Mouse (Mus musculus): Measurements from ENCODE around the gene Hoxd9.

The Hoxd9 gene

DNA sequence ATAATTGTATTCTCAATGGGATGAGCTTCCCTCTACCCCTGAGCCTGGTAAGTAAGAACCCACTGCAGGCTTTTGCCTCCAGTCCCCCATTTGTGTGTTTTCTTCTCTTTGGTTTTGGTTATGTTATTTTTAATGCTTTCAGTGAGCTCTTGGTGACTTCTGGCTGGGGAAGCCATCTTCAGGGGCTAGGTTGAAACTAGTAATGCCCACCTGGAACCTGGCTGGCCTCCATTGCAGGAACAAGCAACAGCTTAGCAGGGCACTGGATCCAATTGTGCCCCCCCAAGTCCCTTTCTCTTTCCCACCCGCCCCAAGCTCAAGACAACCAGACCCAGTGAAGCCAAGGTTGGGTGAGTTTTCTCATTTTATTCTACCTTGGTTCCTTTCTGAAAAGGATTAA is 2.1 kb upstream of the Hoxd9 start:
- in situ Hi-C loops (cut with MboI, MseI), result loop anchor here (5.0 kb wide), 1 partner anchor 447 kb away; no protein-coding TSS in a partner anchor

DNA sequence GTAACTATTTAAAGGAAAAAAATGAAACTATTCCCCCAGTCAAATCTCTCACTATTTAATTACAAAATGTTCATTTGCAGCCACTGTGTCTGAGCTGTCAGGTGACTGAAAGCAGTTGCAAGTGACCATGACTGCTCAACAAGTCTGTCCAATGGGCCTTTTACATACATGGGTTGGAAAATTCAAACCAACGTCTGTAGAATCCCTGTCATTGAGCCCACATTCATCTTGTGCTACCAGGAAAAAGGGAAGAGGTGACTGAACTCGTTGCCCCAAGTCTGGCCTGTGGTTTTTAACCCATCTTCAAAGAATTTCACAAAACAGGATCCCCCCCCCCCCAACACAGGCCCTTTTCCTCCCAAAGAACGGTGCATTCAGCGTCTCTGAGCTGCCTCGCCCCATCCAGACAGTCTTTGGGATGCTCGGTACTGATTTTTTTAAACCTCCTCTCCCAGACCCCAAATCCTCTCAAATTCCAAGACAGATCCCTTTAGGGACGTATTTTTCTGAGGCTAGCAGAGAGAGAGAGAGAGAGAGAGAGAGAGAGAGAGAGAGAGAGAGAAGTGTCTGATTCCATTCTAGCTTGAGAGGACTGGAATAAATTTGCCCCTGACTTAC is 1.6 kb upstream of the Hoxd9 start:
- in situ Hi-C loops (cut with MboI, MseI), result loop anchor here (5.0 kb wide), 1 partner anchor 446 kb away; no protein-coding TSS in a partner anchor

DNA sequence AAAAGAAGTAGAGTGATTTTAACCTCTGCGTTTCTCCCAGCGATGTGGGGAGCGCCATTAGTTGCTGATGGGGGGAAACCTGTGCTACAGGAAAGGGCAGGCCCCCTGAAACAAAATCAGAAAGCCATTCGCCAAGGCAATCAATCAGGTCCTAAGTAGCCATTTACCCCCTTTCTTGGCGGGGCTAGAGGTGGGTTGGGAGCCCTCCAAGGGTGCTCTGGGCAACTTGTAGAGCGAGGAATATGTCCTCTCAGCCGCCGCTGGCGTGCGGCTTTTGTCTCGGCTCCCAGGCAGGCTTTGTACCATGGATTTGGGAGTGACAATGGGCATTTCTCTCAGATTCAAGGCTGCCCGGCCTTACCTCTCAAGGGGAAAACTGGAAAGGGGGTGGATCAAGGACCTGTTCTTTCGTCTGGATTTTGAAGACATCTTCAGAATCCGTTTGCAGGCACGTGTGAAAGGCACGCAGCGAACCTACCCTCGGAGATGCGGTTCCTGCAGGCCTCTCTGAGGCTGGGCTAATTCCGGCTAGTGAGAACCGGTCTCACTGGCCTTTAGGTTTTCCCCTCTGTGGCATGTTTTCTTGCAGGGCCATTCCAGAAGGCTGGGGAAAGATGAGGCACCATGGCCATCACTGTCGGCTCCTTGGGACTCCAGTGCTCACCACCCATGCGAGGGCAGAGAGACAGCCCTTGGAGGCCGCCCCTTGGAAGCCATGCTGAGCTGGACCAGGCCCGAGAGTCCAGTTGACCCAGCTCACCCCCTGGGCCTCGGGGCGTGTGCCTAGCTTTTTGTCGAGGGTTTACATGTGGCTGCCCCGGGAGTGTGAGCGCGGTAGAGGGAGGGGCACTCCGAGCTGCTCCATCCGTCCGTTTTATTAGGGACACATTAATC is 838 bp upstream of the Hoxd9 start:
- in situ Hi-C loops (cut with MboI, MseI), result loop anchor here (5.0 kb wide), 1 partner anchor 446 kb away; no protein-coding TSS in a partner anchor

DNA sequence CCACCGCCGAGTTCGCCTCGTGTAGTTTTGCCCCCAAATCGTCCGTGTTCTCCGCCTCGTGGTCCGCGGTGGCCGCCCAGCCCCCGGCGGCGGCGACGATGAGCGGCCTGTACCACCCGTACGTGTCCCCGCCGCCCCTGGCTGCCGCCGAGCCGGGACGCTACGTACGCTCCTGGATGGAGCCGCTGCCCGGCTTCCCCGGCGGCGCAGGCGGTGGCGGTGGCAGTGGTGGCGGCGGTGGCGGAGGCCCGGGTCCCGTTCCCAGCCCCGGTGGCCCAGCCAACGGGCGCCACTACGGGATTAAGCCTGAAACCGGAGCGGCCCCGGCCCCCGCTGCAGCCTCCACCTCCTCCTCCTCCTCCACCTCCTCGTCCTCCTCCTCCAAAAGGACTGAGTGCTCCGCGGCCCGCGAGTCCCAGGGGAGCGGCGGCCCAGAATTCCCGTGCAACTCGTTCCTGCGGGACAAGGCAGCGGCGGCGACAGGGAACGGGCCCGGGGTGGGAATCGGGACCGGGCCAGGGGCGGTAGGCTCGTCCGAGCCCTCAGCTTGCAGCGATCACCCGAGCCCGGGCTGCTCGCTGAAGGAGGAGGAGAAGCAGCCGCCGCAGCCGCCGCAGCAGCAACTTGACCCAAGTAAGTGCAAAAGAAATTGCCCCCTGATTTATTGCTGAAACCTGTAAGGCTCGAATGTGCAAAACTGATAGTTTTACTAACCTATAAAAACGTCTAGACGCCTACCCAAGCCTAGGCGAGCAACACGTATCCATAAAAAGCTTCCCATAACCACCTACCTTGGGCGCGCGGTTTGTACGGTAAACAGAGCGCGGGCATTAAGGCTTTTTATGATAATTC is 900 bp downstream of the Hoxd9 start:
- in situ Hi-C loops (cut with MboI, MseI), result loop anchor here (5.0 kb wide), 1 partner anchor 444 kb away; no protein-coding TSS in a partner anchor

DNA sequence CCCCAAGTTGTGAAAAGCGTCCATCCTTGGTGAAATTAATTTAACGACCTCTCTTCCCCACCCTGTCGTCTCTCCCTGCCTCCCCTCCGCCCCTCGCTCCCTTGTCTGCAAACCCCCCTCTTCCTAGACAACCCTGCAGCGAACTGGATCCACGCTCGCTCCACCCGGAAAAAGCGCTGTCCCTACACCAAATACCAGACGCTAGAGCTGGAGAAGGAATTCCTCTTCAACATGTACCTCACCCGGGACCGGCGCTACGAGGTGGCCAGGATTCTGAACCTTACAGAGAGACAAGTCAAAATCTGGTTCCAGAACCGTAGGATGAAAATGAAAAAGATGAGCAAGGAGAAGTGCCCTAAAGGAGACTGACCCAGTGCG is 1.5 kb downstream of the Hoxd9 start:
- in situ Hi-C loops (cut with MboI, MseI), result loop anchor here (5.0 kb wide), 1 partner anchor 443 kb away; no protein-coding TSS in a partner anchor

DNA sequence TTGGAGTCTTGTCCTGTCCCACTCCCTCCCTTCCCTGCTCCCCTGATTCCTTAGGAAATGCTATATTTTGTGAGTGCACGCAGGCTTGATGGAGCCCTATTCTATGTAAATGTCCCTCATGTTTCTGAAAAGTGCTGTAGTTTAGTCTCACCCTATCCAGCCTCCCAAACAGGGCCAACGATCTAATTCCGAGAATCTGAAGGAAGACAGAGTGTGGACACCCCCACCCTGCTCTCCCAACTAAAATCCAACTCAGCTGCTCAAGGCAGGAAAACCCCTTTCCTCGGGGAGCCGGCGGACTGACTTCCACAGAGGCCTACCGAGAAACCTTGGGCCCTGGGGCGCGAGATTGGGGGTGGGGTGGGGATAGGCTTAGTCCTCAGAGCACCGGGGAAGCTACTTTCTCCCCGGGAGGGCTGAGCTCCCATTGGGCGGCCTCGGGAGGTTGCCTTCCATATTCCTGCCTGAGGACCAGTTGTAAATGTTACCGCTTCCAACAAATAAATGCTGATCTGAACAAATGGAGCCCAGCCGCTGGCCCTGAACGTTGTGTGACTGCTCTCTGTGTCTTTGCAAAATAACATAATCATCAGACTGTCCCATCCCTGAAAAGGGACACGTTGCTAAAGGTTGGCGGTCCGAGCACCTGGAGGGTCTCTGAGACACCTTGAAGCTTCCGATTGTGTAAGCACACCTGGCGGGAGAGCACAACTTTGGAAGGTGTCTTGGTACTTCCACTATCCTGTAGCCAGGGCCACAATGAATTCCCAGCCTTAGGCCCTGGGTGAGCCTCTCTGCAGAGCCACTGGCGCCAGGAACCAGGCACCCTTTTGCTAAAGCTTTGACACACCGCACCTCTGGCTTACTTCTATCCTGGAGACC is 2.4 kb downstream of the Hoxd9 start:
- in situ Hi-C loops (cut with MboI, MseI), result loop anchor here (5.0 kb wide), 1 partner anchor 442 kb away; no protein-coding TSS in a partner anchor

DNA sequence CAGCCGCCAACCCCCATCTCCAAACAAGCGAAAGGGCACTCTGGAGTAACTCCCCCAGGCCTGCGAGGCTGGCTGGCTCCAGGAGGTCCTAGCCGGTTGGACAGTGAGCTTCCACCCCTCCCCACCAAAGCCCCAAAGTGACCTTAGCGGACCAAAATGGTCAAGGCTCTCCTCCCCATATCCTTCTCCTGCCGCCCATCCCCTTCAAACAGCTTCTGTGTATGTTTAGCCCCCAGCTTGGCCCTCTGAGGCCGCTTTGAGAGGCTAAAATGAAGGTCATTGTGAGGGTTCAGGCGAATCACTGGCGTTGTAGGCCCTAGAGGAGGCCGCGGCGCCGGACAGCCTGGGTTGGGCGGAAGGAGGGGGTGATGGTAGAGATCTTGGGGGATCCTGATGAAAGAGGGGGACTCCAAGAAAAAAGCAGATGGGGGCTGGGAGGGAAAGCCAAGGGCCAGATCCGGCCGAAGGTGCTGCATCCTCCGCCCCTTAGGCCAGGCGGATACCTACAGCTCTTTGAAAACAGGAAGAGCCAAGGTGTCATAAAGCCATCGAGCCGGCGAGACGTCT is 3.1 kb downstream of the Hoxd9 start:
- in situ Hi-C loops (cut with MboI, MseI), result no loop called here

DNA sequence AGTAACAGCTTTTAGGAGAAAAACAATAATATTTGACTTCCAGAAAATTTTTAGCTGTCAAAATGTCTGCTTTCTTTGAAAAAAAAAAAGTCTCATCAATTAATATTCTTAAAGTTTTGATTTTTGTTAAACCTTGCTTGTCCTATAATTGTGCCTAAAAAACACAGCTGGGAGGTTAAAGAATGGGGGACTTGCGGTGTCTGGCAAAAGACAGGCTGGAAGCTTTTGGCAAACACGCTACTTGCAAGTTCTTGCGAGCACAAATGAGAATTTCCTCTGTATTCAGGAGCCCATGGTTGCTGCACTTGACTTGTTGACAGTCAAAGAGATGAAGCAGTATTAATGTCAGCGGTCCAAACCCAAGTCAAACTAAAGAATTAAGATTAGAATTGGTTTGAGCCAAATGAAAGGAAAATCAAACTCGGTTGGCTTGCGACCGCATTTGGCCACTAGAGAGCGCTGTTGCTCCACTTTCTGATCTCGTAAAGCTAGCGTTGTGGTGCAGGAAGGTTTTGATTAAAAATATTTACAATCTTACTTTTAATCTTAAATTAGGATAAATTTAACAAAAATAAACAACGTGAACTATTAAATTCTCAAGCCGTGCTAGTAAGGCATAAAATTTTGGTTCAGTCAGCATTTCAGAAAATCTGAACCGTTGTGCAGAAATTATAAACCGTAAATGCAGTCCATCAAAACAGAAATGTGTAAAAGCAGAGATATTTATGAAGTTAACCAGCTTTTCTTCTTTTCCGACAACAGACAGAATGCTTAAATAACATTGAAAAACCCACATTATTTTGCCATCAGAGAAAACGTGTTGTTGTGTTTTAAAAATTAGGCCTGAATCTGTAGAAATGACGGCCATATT is 4.7 kb downstream of the Hoxd9 start:
- in situ Hi-C loops (cut with MboI, MseI), result no loop called here

DNA sequence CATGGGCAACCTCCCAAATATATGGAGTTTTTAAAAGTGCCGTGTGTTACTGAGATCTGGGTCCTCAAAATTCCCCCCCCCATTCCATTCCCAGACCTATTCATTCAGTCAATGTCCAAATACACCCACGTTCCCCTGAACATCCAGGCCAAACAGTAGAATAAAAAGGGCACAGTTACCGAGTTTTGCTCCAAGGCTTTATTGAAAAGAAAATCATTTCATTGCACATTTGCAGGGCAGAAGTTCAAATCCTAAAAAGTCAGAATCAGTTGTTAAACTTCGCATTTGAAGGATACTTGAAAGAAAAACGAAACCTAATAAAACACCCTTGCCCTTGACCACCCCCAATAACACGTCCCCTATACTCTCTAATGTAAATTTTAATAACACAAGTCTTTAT is 5.3 kb downstream of the Hoxd9 start:
- in situ Hi-C loops (cut with MboI, MseI), result no loop called here

DNA sequence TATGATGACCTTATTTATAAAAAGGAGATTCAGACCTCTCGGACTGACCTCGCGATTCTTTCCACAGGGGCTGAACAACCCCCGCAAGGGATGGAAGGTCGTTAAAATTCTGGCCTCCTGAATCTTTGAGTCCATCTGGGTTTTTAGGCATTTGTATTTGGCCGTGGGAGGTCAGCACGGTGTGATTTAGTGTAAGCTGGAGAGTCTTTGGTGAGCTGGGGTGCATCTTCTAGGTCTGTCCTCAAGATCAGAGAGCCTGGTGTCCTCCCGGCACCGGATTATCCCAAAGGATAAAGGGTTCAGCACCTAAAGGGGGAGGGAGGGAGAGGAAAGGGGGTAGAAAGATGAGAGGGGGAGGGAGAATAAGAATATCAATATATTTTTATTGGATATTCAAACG is 5.8 kb downstream of the Hoxd9 start:
- in situ Hi-C loops (cut with MboI, MseI), result no loop called here

DNA sequence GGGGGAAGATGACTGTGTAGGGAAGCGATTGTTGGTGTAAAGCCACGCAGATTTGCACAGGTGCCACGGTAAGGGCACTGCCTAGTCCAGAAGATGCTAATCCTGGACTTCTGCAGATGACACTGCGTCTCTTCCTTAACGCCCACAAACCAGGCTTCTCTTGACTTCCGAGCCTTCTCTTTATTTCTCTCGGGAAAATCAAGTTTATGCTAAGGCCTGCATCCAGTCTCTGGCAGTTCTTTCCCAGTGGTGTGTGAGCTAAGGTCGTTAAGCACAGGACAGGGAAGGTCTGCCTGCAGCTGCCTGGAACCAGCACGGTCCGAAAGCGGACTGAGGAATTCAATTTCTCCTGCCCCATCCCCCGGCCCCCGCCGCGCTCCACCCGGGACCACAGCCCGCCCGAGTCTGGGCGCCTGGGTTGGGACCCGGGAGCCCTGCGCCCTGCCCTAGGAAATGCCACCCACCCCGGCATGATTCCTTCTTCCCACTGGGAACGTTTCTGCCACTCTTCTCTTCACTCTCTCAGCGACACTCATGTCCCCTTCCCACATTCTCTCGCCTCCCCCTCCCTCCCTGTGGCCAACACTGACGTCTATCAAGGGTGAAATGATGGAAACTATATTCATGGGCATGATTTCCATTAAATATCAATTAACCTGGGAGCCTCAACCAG is 6.3 kb downstream of the Hoxd9 start:
- in situ Hi-C loops (cut with MboI, MseI), result no loop called here

DNA sequence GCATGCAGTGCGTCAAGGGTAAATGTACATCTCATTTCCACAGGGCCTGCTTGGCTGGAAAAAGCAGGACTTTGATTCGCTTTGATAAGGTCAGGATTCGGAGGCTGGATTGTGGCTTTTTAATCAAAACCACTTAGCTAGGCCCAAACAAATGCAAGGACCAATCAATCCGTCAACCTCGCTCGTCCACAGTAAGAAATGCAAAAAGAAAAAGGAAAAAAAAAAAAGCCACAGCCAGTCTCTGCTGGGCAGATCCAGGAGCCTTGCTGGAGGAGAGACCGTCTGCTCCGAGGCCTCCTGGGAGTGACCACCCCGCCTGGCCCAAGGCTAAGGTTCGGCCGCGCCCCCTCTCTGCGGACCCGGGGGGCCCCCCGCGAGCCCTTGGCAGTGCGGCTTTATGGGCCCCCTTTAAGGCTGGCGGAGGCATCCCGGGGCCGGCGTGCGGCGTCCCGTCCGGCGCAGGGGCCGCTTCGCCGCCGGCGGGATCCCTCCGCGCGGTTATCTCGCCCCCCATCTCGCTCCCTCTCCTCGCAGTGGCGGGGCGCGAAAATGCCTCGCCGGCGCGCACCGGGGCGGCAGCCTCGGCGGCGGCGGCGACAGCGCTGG is 7.0 kb downstream of the Hoxd9 start, which contains the start of gene Hoxd8:
Gene Hoxd8, plus strand, starts transcription at position 223 of the 606 bp plus-strand sequence.
- in situ Hi-C loops (cut with MboI, MseI), result no loop called here

DNA sequence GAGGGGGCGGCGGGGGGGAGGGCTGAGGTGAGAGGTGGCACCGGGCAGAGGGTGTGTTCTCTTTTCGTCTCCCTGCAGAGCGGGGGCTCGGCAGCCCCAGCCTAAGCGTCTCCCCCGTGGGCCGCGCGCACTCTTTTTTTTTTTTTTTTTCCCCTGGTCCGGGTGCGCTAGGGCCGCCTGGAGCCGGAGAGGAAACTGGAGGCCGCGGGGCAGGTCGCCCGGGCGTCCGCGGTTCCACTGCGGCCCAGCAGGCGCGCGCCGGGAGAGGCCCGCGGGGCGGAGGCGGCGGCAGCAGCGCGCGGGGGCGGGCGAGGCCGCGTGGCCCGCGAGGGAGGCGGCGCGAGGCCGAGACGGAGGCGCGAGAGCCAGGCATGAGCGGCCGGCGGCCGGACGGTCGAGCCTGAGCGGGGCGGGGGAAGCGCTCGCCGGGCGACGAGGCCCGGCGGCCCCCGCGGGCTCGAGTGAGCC is 7.5 kb downstream of the Hoxd9 start:
- in situ Hi-C loops (cut with MboI, MseI), result no loop called here

DNA sequence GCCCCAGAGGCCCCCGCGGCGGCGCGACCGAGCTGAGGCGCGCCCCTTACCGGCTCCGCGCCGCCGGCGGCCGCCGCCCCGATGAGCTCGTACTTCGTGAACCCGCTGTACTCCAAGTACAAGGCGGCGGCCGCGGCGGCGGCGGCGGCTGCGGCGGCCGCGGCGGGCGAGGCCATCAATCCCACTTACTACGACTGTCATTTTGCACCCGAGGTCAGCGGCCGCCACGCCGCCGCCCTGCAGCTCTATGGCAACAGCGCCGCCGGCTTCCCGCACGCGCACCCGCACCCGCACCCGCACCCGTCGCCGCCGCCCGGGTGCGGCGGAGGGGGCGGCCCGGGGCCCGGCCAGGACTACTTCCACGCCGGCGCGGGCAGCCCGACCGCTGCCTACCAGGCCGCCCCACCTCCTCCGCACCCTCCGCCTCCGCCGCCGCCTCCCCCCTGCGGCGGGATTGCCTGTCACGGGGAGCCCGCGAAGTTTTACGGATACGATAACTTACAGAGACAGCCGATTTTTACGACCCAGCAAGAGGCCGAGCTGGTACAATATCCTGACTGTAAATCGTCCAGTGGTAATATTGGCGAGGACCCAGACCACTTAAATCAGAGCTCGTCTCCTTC is 8.1 kb downstream of the Hoxd9 start:
- in situ Hi-C loops (cut with MboI, MseI), result no loop called here

DNA sequence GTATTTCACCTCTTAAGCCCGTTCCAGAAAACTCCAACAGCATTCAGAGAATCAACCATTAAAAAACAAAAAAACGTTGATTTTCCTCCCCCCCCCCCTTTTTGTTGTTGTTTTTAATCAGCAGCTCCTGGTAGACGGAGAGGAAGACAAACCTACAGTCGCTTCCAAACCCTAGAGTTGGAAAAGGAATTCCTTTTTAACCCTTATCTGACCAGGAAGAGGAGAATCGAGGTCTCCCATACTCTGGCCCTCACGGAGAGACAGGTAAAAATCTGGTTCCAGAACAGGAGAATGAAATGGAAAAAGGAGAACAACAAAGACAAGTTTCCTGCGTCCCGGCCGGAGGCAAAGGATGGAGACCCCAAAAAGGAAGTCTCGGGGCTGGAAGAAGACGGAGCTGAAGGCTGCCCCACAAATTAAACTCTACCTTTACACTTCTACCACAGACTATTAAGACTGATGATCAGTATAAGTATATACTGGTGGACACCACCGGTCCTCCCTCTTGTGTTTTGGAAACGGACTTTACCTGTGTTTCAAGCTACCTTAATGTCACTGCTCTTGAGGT is 8.9 kb downstream of the Hoxd9 start:
- in situ Hi-C loops (cut with MboI, MseI), result no loop called here

DNA sequence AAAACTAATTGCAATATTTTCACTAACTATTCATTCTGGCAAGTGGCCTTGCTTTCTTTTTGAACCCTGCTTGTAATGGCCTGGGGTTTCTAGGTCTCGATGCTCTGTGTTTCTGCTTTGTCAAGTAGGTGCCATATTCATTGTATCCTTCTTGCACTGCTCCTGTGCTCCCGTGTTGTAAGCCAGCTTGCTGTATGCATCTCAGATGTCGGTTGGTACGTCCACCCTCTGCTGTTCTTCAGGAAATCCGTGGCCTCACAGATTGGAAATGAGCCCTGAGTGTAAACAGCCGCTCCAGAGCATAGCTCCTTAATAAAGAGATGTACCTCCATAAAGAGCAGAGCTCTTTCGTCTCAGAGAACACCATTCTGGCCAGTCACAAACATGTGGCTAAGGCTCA is 10.1 kb downstream of the Hoxd9 start:
- in situ Hi-C loops (cut with MboI, MseI), result no loop called here

DNA sequence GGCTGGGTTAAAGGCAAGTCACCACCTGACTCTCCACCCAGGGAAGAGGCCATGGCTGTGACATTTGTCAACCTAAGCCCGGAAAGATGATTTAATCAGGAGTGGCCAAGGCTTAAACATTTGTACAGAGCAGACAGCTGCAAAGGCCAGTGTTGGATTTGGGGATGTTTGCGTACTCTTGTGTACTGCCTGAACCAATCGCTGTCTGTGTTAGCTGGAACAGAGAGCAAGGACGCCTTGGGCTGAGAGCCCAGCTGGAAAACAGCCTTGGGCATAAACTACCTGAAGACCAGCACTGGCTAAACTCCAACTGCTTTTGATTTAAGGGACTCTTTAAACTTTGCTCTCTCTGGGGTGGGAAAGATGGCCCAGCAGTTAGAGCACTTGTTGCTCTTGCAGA is 11.1 kb downstream of the Hoxd9 start:
- in situ Hi-C loops (cut with MboI, MseI), result no loop called here

Data from T-helper 2 cell (primary cell).